Mouse (Mus musculus): ENCODE results near the gene Scrg1. TPM values are rescaled to one million over a fixed set of nuclear protein-coding genes. Genes with fewer than 3 reads are reported as not detected.

Gene Scrg1
- polyA plus RNA-seq, 1 experiment: not detected

GRCm38 (mm10) chr8:57479700-57480099, 24.0 kb downstream of the Scrg1 start:
- TF ChIP-seq GATA1 (IDR thresholded peaks at IDR 0.05; ENCODE audit: borderline replicate concordance, low read length) (no peak), FLI1 (IDR thresholded peaks at IDR 0.05; ENCODE audit: low read length) (no peak)
- Histone ChIP-seq H3K36me3 (replicated peaks; ENCODE audit: low read length) (peaks cover 32% of the 10 kb centered on the region), H3K9me3 (no peaks in the 10 kb centered on the region), H3K27me3 (replicated peaks) (no peaks in the 10 kb centered on the region), H3K4me3 (replicated peaks) (no peak overlapping the region), H3K4me1 (peaks cover 42% of the 10 kb centered on the region)

GRCm38 (mm10) chr8:57480606-57481005, 24.9 kb downstream of the Scrg1 start:
- Histone ChIP-seq H3K27me3 (replicated peaks) (no peaks in the 10 kb centered on the region), H3K4me3 (replicated peaks) (no peak overlapping the region), H3K4me1 (peaks cover 46% of the 10 kb centered on the region), H3K36me3 (replicated peaks; ENCODE audit: low read length) (peaks cover 39% of the 10 kb centered on the region), H3K9me3 (no peaks in the 10 kb centered on the region)
- no peak for TF ChIP-seq GATA1 (IDR thresholded peaks at IDR 0.05; ENCODE audit: borderline replicate concordance, low read length)
- no peak for TF ChIP-seq FLI1 (IDR thresholded peaks at IDR 0.05; ENCODE audit: low read length)

- no peaks in the 10 kb centered on the region for H3K9me3 ChIP-seq
- H3K36me3 ChIP-seq (replicated peaks; ENCODE audit: low read length): peaks cover 34% of the 10 kb centered on the region
- H3K4me3 ChIP-seq (replicated peaks): peak overlapping the region; percentile 100
- H3K4me1 ChIP-seq: peaks cover 19% of the 10 kb centered on the region
- no peaks in the 10 kb centered on the region for H3K27me3 ChIP-seq (replicated peaks)
- TF ChIP-seq FLI1 (IDR thresholded peaks at IDR 0.05; ENCODE audit: low read length): no peak
- TF ChIP-seq GATA1 (IDR thresholded peaks at IDR 0.05; ENCODE audit: borderline replicate concordance, low read length): no peak
Measured at GRCm38 (mm10) chr8:57486491-57487440, 31.0 kb downstream of the Scrg1 start.

GRCm38 (mm10) chr8:57487441-57488155, 31.9 kb downstream of the Scrg1 start, which contains the start of gene Sap30:
Gene Sap30, minus strand, starts transcription at chr8:57487860.
- no peak for TF ChIP-seq FLI1 (IDR thresholded peaks at IDR 0.05; ENCODE audit: low read length)
- no peak for TF ChIP-seq GATA1 (IDR thresholded peaks at IDR 0.05; ENCODE audit: borderline replicate concordance, low read length)
- Histone ChIP-seq H3K9me3 (no peaks in the 10 kb centered on the region), H3K27me3 (replicated peaks) (no peaks in the 10 kb centered on the region), H3K36me3 (replicated peaks; ENCODE audit: low read length) (peaks cover 32% of the 10 kb centered on the region), H3K4me3 (replicated peaks) (peak within 1 kb of the TSS; percentile 100), H3K4me1 (peaks cover 23% of the 10 kb centered on the region)

- Histone ChIP-seq H3K36me3 (replicated peaks; ENCODE audit: low read length) (peaks cover 29% of the 10 kb centered on the region), H3K4me1 (peaks cover 26% of the 10 kb centered on the region), H3K27me3 (replicated peaks) (no peaks in the 10 kb centered on the region), H3K9me3 (no peaks in the 10 kb centered on the region), H3K4me3 (replicated peaks) (peak overlapping the region; percentile 100)
- no peak for TF ChIP-seq GATA1 (IDR thresholded peaks at IDR 0.05; ENCODE audit: borderline replicate concordance, low read length)
- no peak for TF ChIP-seq FLI1 (IDR thresholded peaks at IDR 0.05; ENCODE audit: low read length)
Measured at GRCm38 (mm10) chr8:57488312-57488765, 32.6 kb downstream of the Scrg1 start.

GRCm38 (mm10) chr8:57489366-57489765, 33.6 kb downstream of the Scrg1 start:
- H3K36me3 ChIP-seq (replicated peaks; ENCODE audit: low read length): peaks cover 32% of the 10 kb centered on the region
- TF ChIP-seq FLI1 (IDR thresholded peaks at IDR 0.05; ENCODE audit: low read length): no peak
- no peak for TF ChIP-seq GATA1 (IDR thresholded peaks at IDR 0.05; ENCODE audit: borderline replicate concordance, low read length)
- H3K4me3 ChIP-seq (replicated peaks): peak overlapping the region; percentile 33
- H3K4me1 ChIP-seq: peaks cover 29% of the 10 kb centered on the region
- no peaks in the 10 kb centered on the region for H3K27me3 ChIP-seq (replicated peaks)
- H3K9me3 ChIP-seq: no peaks in the 10 kb centered on the region

GRCm38 (mm10) chr8:57489896-57490295, 34.2 kb downstream of the Scrg1 start:
- no peak overlapping the region for H3K4me3 ChIP-seq (replicated peaks)
- TF ChIP-seq FLI1 (IDR thresholded peaks at IDR 0.05; ENCODE audit: low read length): no peak
- TF ChIP-seq GATA1 (IDR thresholded peaks at IDR 0.05; ENCODE audit: borderline replicate concordance, low read length): no peak
- peaks cover 29% of the 10 kb centered on the region for H3K4me1 ChIP-seq
- peaks cover 30% of the 10 kb centered on the region for H3K36me3 ChIP-seq (replicated peaks; ENCODE audit: low read length)
- H3K9me3 ChIP-seq: no peaks in the 10 kb centered on the region
- no peaks in the 10 kb centered on the region for H3K27me3 ChIP-seq (replicated peaks)

GRCm38 (mm10) chr8:57491873-57492272, 36.1 kb downstream of the Scrg1 start:
- peaks cover 39% of the 10 kb centered on the region for H3K36me3 ChIP-seq (replicated peaks; ENCODE audit: low read length)
- no peaks in the 10 kb centered on the region for H3K9me3 ChIP-seq
- H3K4me1 ChIP-seq: peaks cover 30% of the 10 kb centered on the region
- no peak overlapping the region for H3K4me3 ChIP-seq (replicated peaks)
- TF ChIP-seq FLI1 (IDR thresholded peaks at IDR 0.05; ENCODE audit: low read length): no peak
- H3K27me3 ChIP-seq (replicated peaks): no peaks in the 10 kb centered on the region

GRCm38 (mm10) chr8:57498494-57498846, 42.7 kb downstream of the Scrg1 start:
- Histone ChIP-seq H3K4me1 (peaks cover 10% of the 10 kb centered on the region; the same call in 1 of the 2 replicates), H3K9me3 (no peaks in the 10 kb centered on the region), H3K4me3 (replicated peaks) (no peak overlapping the region), H3K36me3 (replicated peaks; ENCODE audit: low read length) (peaks cover 33% of the 10 kb centered on the region), H3K27me3 (replicated peaks) (no peaks in the 10 kb centered on the region)
- no peak for TF ChIP-seq FLI1 (IDR thresholded peaks at IDR 0.05; ENCODE audit: low read length)
- no peak for TF ChIP-seq GATA1 (IDR thresholded peaks at IDR 0.05; ENCODE audit: borderline replicate concordance, low read length)
